ENCODE assay signal across 15 mouse cellular contexts in genomic region chr2:77777781-77778180, GRCm38 (mm10). TPM values are rescaled to one million over a fixed set of nuclear protein-coding genes. Genes with fewer than 3 reads are reported as not detected.
DNase-seq lines count a peak whose midpoint lies in the region; TF ChIP-seq lines count a peak whose summit lies in the region.
"Had no signal": no experiment of that assay in that cellular context is flagged by ENCODE, and none has a peak within 500 bp of the region (broad histone marks: within the 10 kb centered on the region; RNA-seq: fewer than 3 reads in every experiment).

No protein-coding gene starts in this region.

- no peaks in the 10 kb centered on the region for H3K36me3 ChIP-seq in testis, adult 2 months (ENCODE audit: control insufficient read depth, insufficient read depth, low read length)
- H3K36me3 ChIP-seq: embryonic facial prominence, embryonic 12.5 days; G1E; limb, embryonic 13.5 days; lung, embryonic 15.5 days; neural tube, embryonic 12.5 days had no signal

- no peaks in the 10 kb centered on the region for H3K27me3 ChIP-seq in testis, adult 2 months (ENCODE audit: control insufficient read depth, insufficient read depth, low read length)
- H3K27me3 ChIP-seq: embryonic facial prominence, embryonic 12.5 days; limb, embryonic 13.5 days; lung, embryonic 15.5 days; neural tube, embryonic 12.5 days had no signal

- TF ChIP-seq POLR2A in testis, adult 2 months (IDR thresholded peaks at IDR 0.05; ENCODE audit: control insufficient read depth, low read depth, low read length), result no peak

- no peak for TF ChIP-seq CTCF in testis, adult 2 months (IDR thresholded peaks at IDR 0.05; ENCODE audit: control insufficient read depth, insufficient read depth, insufficient replicate concordance, low read depth, low read length)

- H3K27ac ChIP-seq in testis, adult 2 months (ENCODE audit: control insufficient read depth, insufficient read depth, low read depth, low read length), result peak overlapping the region; percentile 17; the same call in 1 of the 2 replicates
- H3K27ac ChIP-seq: embryonic facial prominence, embryonic 12.5 days; limb, embryonic 13.5 days; lung, embryonic 15.5 days; neural tube, embryonic 12.5 days had no signal

- H3K4me3 ChIP-seq in testis, adult 2 months (ENCODE audit: control insufficient read depth, low read depth, low read length), result no peak overlapping the region
- H3K4me3 ChIP-seq: embryonic facial prominence, embryonic 12.5 days; limb, embryonic 13.5 days; lung, embryonic 15.5 days; neural tube, embryonic 12.5 days had no signal

- DNase-seq in adrenal gland, postnatal 14 days, result peak; percentile 9
- no peak for DNase-seq in adrenal gland, postnatal 10 days
- no peak for DNase-seq in testis, postnatal 10 days (ENCODE audit: low spot score)
- DNase-seq in kidney, postnatal 36 days, result peak; percentile 49 to 70
- DNase-seq in yolk sac, embryonic 10.5 days (ENCODE audit: low spot score), result peak; percentile 2
- no peak for DNase-seq in urinary bladder, postnatal 25 days (ENCODE audit: low spot score)
- DNase-seq in lung, postnatal 25 days (ENCODE audit: low spot score), result no peak
- DNase-seq: cerebellum, adult 11 months; heart, postnatal 4 days had no signal

- H3K4me1 ChIP-seq in testis, adult 2 months (ENCODE audit: control insufficient read depth, insufficient read depth, low read length), result peaks cover 3% of the 10 kb centered on the region
- H3K4me1 ChIP-seq: embryonic facial prominence, embryonic 12.5 days; lung, embryonic 15.5 days; neural tube, embryonic 12.5 days had no signal

RNA-seq across cellular contexts. Expression of gene Zfp385b, which starts 41.7 kb away (rescaled TPM):
- total RNA-seq in adrenal gland, postnatal 14 days (2021), result 0.49 and 1.9 TPM in 2 replicates
- total RNA-seq in adrenal gland, postnatal 10 days (2021), result 1 to 10 TPM; 2.4 to 2.9 TPM
- 8.1 and 8.8 TPM in 2 replicates for polyA plus RNA-seq in testis, adult 2 months (2012; rRNA removed)
- polyA plus RNA-seq: G1E had no signal

Comparison
In these comparisons a context has a peak if more than half of its experiments do, and no peak if none do; other contexts are left out.
1. DNase-seq: peak in adrenal gland, postnatal 14 days (single experiment), kidney, postnatal 36 days (2 of 2) and yolk sac, embryonic 10.5 days (single experiment); none in adrenal gland, postnatal 10 days (single experiment), testis, postnatal 10 days (single experiment), urinary bladder, postnatal 25 days (single experiment) and lung, postnatal 25 days (single experiment).